Mouse (Mus musculus) gastrocnemius, adult 2 months (tissue): ENCODE measurements around the gene Gatad1. TPM values are rescaled to one million over a fixed set of nuclear protein-coding genes. Genes with fewer than 3 reads are reported as not detected.

Experiments used
- DNase-seq: peaks from one replicate; pipeline ENCODE4 v3.0.0; 2022
- H3K27ac ChIP-seq: fragments of 200-600 bp; 2 replicates; pipeline ENCODE4 v1.8.1; 2022; ENCODE audit warnings: mild to moderate bottlenecking
- H3K4me3 ChIP-seq: fragments of 200-600 bp; 2 replicates; pipeline ENCODE4 v1.8.1; 2022; ENCODE audit warnings: mild to moderate bottlenecking, moderate library complexity
- CTCF ChIP-seq: fragments of 200-600 bp; IDR thresholded peaks from 2 replicates; pipeline ENCODE4 v1.8.1; 2022; ENCODE audit warnings: antibody characterized with exemption, mild to moderate bottlenecking, moderate library complexity
- intact Hi-C: fragments of 180-260 bp; cut with DNase I; formaldehyde crosslinking; loops from one replicate; pipeline ENCODE4 v1.15.1; 2025
- total RNA-seq, 2 experiments: library from RNA; stranded (reverse); gene quantifications; 2 replicates each; pipeline ENCODE4 v1.2.3; 2021

Gatad1 gene
- total RNA-seq, 2 experiments from 2014 or later: 91.4 to 100 TPM

GRCm38 (mm10) chr5:3651621-3652020 is 5.4 kb downstream of the Gatad1 start:
- Histone ChIP-seq H3K27ac (no peak overlapping the region), H3K4me3 (no peak overlapping the region)
- intact Hi-C loops: no loop called here
- no peak for DNase-seq
- no peak for TF ChIP-seq CTCF

DNA sequence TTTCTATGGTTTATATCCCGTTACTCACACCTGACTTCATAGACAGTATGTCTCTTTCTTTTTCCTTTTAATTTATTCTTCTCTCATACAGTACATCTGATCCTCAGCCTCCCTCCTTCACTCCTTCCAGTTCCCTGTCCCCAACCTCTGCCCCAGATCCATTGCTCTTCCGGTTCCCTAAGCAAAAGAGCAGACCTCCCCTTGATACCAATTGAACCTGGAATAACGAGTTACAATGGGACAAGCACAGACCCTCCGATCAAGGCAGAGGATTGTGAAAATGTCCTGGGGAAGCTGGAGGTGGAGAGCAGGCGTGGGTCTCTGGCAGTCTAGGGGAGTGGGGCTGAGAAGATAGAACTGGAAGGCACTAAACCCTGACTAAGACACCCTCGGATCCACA is 6.1 kb downstream of the Gatad1 start, which contains the start of gene Tmbim7:
Gene Tmbim7, plus strand, starts transcription at position 301 of the 400 bp plus-strand sequence.
- intact Hi-C loops: no loop called here
- no peak for TF ChIP-seq CTCF
- DNase-seq: no peak
- no peak within 1 kb of the TSS for H3K27ac ChIP-seq
- H3K4me3 ChIP-seq: no peak within 1 kb of the TSS

DNA sequence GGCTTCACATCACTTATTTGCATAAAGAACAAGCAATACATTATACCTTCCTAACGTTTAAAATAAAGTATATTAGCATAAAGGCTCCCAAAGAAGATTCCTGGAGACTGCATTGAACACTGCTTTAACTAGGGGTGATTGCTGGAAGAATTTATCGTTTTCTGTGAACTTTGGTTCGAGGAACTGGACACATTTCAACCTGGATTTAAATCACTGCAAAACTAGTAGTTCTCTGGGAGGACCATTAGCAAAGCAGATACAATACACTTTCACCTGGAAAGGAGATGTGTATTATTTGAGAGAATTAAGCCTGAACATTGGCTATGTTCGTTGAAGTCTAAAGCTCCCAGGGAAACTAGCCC is 8.2 kb downstream of the Gatad1 start:
- H3K4me3 ChIP-seq: no peak overlapping the region
- DNase-seq: no peak
- no peak overlapping the region for H3K27ac ChIP-seq
- TF ChIP-seq CTCF: no peak
- intact Hi-C loops: loop anchor here (5.0 to 10.0 kb wide), 2 partner anchors 153 to 456 kb away; partner anchors contain the start of genes Ankib1, Cyp51 and Krit1

GRCm38 (mm10) chr5:3648206-3648848 is 8.7 kb downstream of the Gatad1 start:
- peak overlapping the region; percentile 85 for H3K4me3 ChIP-seq
- intact Hi-C loops: loop anchor here (5.0 to 10.0 kb wide), 2 partner anchors 154 to 456 kb away; partner anchors contain the start of genes Ankib1, Cyp51 and Krit1
- H3K27ac ChIP-seq: peak overlapping the region; percentile 68
- no peak for TF ChIP-seq CTCF
- no peak for DNase-seq

DNA sequence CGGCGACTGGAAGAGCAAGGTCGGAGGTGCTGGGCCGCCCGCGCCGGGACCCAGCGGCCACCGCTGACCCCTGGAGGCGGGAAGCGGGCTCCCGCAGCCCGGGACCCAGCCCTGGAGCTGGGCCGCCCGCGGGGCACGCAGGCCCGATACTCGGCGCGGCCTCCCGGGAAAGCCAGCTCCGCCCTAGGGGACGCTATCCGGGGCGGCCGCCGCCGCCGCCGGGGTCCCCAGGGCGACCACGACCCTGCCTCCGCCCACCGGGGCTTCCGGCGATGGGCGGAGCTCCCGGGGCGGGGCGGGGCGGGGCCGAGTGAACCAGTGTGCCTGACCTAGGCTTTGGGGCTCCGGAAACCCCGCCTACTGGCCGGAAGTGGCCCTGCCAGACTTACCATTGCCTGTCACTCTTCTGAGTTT is 9.3 kb downstream of the Gatad1 start:
- peak; percentile 24 for TF ChIP-seq CTCF
- Histone ChIP-seq H3K27ac (peak overlapping the region; percentile 90), H3K4me3 (peak overlapping the region; percentile 85)
- intact Hi-C loops: loop anchor here (5.0 to 10.0 kb wide), 2 partner anchors 155 to 457 kb away; partner anchors contain the start of genes Ankib1, Cyp51 and Krit1
- DNase-seq: peak; percentile 95

DNA sequence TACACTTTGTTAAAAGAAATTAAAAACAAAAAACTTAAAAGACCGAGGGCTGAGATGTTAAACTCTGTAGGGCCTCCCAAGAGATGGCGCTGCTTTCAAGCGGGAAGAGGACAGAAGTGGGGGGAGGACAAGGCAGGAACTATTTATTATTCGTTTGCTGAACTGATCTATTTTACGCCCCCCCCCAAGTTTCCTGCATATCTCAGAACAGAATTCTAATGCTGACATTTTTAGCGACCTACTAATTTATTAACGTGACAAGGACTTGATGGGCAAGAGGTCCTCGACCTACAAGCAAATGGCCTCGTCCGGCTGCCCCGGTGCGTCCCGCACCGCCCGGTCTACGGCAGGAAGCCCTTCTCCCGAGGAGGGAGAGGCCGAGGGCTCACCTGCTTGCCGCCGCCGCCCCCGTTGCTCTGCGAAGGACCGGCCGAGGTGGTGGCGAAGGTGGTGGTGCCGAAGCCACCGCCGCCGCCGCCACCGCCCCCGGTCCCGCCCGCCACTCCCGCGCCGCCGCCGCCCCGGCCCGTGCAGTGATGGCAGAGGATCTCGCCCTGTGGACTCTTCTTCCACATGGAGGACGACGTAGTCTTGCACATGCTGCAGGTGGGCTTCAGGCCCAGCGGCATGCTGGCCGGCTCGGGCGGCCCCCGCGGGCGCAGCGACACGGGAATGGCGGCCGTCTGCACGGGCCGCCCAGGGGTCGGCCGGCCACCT is 9.8 kb downstream of the Gatad1 start:
- Histone ChIP-seq H3K27ac (peak overlapping the region; percentile 90), H3K4me3 (peak overlapping the region; percentile 85)
- intact Hi-C loops: loop anchor here (5.0 to 10.0 kb wide), 2 partner anchors 155 to 458 kb away; partner anchors contain the start of genes Ankib1, Cyp51 and Krit1
- DNase-seq: peak; percentile 53
- peak; percentile 72 for TF ChIP-seq CTCF

- TF ChIP-seq CTCF: no peak
- DNase-seq: no peak
- Histone ChIP-seq H3K27ac (peak overlapping the region; percentile 90), H3K4me3 (peak overlapping the region; percentile 85)
- intact Hi-C loops: loop anchor here (5.0 to 10.0 kb wide), 2 partner anchors 156 to 458 kb away; partner anchors contain the start of genes Ankib1, Cyp51 and Krit1
Observed at GRCm38 (mm10) chr5:3646539-3646938, 10.4 kb downstream of the Gatad1 start.

DNA sequence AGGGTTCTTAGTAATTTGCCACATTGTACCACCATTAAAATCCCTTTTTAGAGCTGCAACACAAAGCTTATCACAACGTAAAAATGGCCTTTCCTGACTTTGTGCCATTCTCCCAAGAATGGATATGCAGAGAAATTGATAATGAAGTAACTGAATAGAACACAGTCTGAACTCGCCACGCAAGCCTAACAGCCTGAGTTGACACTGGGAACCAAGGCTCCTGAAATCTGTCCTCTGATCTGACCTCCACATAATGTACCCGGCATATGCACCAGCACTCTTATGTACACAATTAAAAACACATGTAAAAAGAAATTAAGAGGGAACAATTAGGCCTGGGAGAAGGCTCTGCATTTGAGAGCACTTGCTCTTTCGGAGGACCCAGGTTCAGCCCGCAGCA is 11.7 kb downstream of the Gatad1 start:
- no peak overlapping the region for H3K27ac ChIP-seq
- H3K4me3 ChIP-seq: no peak overlapping the region
- TF ChIP-seq CTCF: no peak
- intact Hi-C loops: loop anchor here (5.0 to 10.0 kb wide), 2 partner anchors 157 to 459 kb away; partner anchors contain the start of genes Ankib1, Cyp51 and Krit1
- no peak for DNase-seq

DNA sequence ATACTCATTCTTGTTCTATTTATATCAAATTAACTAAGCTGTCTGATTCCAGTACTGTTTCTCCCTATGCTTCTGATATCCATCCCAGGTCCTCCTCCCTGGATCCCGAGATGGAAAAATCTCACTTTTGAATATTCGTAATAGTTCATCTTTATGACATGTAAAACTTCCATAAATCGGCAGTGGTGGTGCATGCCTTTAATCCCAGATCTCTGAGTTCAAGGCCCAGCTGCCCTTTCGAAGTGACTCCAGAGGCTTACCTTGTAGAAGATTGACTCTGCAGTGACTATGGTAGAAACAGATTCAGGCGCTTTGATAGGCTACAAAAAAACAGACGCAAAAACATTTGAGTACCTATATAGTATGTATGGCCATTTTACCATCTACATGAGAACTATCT is 12.4 kb downstream of the Gatad1 start:
- no peak for TF ChIP-seq CTCF
- intact Hi-C loops: loop anchor here (5.0 to 10.0 kb wide), 2 partner anchors 158 to 460 kb away; partner anchors contain the start of genes Ankib1, Cyp51 and Krit1
- H3K4me3 ChIP-seq: no peak overlapping the region
- no peak for DNase-seq
- H3K27ac ChIP-seq: no peak overlapping the region

DNA sequence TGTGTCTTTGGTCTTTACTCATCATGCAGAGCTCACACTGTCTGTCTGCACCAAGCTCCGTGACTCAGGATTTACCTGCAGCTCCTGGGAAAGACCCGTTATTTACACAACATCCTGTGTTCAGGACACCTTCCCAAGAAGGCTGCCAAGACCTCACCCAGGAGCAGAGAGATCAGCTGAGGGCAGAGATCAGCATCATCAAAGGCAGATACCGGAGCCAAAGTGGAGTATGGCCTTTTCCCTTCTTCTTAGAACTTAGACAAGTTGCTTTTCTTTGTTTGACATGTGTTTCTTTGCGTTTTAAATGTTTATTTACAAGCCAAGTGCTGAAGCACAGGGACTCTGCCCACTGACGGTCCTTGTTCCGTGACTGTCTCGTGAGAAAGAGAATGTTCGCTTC is 21.7 kb downstream of the Gatad1 start:
- TF ChIP-seq CTCF: no peak
- no peak for DNase-seq
- H3K4me3 ChIP-seq: no peak overlapping the region
- no peak overlapping the region for H3K27ac ChIP-seq
- intact Hi-C loops: no loop called here

DNA sequence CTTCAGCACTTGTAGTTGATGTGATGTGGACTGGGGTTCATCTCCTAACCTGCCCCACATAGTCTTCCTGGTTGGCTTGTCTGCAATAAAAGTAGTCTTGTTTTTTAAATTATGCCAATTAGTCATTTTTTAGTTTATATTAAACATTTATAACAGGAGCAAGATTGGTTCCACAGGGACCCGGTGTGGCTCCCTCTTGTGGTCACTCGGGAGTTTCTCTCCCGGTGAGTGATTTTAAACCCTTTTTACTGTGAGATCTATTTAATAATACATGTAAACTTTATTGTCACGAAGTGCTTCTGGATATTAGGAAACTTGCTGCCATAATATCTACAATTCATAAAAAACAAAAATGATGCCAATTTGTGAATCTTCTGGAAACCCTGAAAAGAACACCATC is 23.0 kb downstream of the Gatad1 start:
- DNase-seq: no peak
- intact Hi-C loops: no loop called here
- Histone ChIP-seq H3K27ac (no peak overlapping the region), H3K4me3 (no peak overlapping the region)
- peak; percentile 59 for TF ChIP-seq CTCF

- no peak for TF ChIP-seq CTCF
- H3K4me3 ChIP-seq: no peak overlapping the region
- H3K27ac ChIP-seq: no peak overlapping the region
- DNase-seq: no peak
- intact Hi-C loops: no loop called here
Observed at GRCm38 (mm10) chr5:3633315-3633714, 23.7 kb downstream of the Gatad1 start.

DNA sequence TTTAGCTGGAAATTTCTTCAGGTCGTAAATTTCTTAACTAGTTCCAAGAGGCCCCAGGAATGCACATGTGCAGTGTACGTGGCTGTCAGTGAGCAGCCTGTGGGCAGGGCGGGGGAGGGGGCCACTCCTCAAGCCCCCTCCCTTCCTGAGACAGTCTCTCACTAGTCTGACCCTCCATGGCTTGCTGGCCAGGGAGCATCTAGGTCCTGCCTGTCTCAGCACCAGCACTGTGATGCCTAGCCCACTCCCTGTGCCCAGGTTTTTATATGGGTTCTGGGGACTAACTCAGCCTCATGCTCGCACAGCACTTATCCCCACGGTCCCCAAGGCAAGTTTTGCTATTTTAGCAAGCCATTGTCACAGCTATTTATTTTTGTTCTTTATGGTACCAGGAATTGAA is 24.7 kb downstream of the Gatad1 start:
- intact Hi-C loops: no loop called here
- TF ChIP-seq CTCF: no peak

More for the DNA sequence above, 24.7 kb downstream of the Gatad1 start:
- H3K4me3 ChIP-seq: no peak overlapping the region
- DNase-seq: no peak
- H3K27ac ChIP-seq: no peak overlapping the region
